ENCODE assay signal across 8 mouse cellular contexts in genomic region chr11:70018131-70018990, GRCm38 (mm10). TPM values are rescaled to one million over a fixed set of nuclear protein-coding genes. Genes with fewer than 3 reads are reported as not detected.
DNase-seq lines count a peak whose midpoint lies in the region; ATAC-seq and TF ChIP-seq lines count a peak whose summit lies in the region.

No protein-coding gene starts in this region.

- DNase-seq in 3134 (ENCODE audit: extremely low read depth, insufficient read length, low spot score): peak; percentile 46
- peak; percentile 83 for DNase-seq in embryo, embryonic 10 days (ENCODE audit: low spot score)
- peak; percentile 72 to 75 for DNase-seq in left cerebral cortex, adult 2 months (ENCODE audit: extremely low spot score in 1 of 2, low spot score in 2 of 2)
- no peak for DNase-seq in spleen, postnatal 4 days (ENCODE audit: low spot score in 2 of 2)

- peaks cover 19% of the 10 kb centered on the region for H3K27me3 ChIP-seq in E14TG2a.4 (ENCODE audit: insufficient read depth, low read length)
- no peaks in the 10 kb centered on the region for H3K27me3 ChIP-seq in heart, embryonic 16.5 days (ENCODE audit: control insufficient read depth, insufficient read depth, low read length)
- no peaks in the 10 kb centered on the region for H3K27me3 ChIP-seq in stomach, embryonic 16.5 days (ENCODE audit: control insufficient read depth, insufficient read depth, low read length)

- H3K4me1 ChIP-seq in E14TG2a.4 (replicated peaks; ENCODE audit: low read depth, low read length): peaks cover 59% of the 10 kb centered on the region
- peaks cover 48% of the 10 kb centered on the region for H3K4me1 ChIP-seq in heart, embryonic 16.5 days (ENCODE audit: control insufficient read depth, insufficient read depth, low read length)
- peaks cover 40% of the 10 kb centered on the region for H3K4me1 ChIP-seq in stomach, embryonic 16.5 days (ENCODE audit: control insufficient read depth, insufficient read depth, low read length)

- peaks cover 10% of the 10 kb centered on the region; the same call in 1 of the 2 replicates for H3K79me2 ChIP-seq in macrophage (ENCODE audit: inconsistent target)

- 4% methylated on average over 23 of the region's 25 CpGs for WGBS in heart, embryonic 16.5 days
- 4% methylated on average over 16 of the region's 25 CpGs for WGBS in macrophage (ENCODE audit: missing documents)
- 2% methylated on average over 25 of the region's 25 CpGs for WGBS in stomach, embryonic 16.5 days

- peak overlapping the region; percentile 92 for H3K4me2 ChIP-seq in heart, embryonic 16.5 days (ENCODE audit: low read depth, low read length)
- peak overlapping the region; percentile 91 for H3K4me2 ChIP-seq in stomach, embryonic 16.5 days (ENCODE audit: low read depth, low read length)

- H3K4me3 ChIP-seq in E14TG2a.4 (replicated peaks; ENCODE audit: low read length) (peak overlapping the region; percentile 65), macrophage (ENCODE audit: inconsistent target) (peak overlapping the region; percentile 42)
- peak overlapping the region; percentile 59 for H3K4me3 ChIP-seq in heart, embryonic 16.5 days (ENCODE audit: low read length)
- H3K4me3 ChIP-seq in left cerebral cortex, adult 2 months: peak overlapping the region; percentile 74
- H3K4me3 ChIP-seq in stomach, embryonic 16.5 days (replicated peaks; ENCODE audit: low read length): peak overlapping the region; percentile 68

- H3K9ac ChIP-seq in heart, embryonic 16.5 days (ENCODE audit: low read length): peak overlapping the region; percentile 79
- H3K9ac ChIP-seq in stomach, embryonic 16.5 days (ENCODE audit: low read length): peak overlapping the region; percentile 92

- H3K36me3 ChIP-seq in E14TG2a.4 (ENCODE audit: insufficient read depth, low read length) (peaks cover 11% of the 10 kb centered on the region), macrophage (ENCODE audit: inconsistent target) (peaks cover 1% of the 10 kb centered on the region; the same call in 1 of the 2 replicates)
- H3K36me3 ChIP-seq in heart, embryonic 16.5 days (ENCODE audit: control insufficient read depth, insufficient read depth): 0 out of 2 replicates have a peak, but pooled peaks cover 2% of the 10 kb centered on the region
- H3K36me3 ChIP-seq in stomach, embryonic 16.5 days (ENCODE audit: control insufficient read depth, insufficient read depth, low read length): no peaks in the 10 kb centered on the region

- no peaks in the 10 kb centered on the region for H3K9me3 ChIP-seq in E14TG2a.4 (ENCODE audit: low read length)
- H3K9me3 ChIP-seq in heart, embryonic 16.5 days (replicated peaks; ENCODE audit: control insufficient read depth, low read length): no peaks in the 10 kb centered on the region
- no peaks in the 10 kb centered on the region for H3K9me3 ChIP-seq in stomach, embryonic 16.5 days (replicated peaks; ENCODE audit: control insufficient read depth, low read length)

- no peak for TF ChIP-seq CTCF in E14TG2a.4 (conservative IDR thresholded peaks at IDR 0.05; ENCODE audit: low read length)
- TF ChIP-seq CTCF in left cerebral cortex, adult 2 months (IDR thresholded peaks at IDR 0.05): no peak

- ATAC-seq in heart, embryonic 16.5 days (replicated peaks; ENCODE audit: extremely low read depth, insufficient read depth, low FRiP score): no peak
- ATAC-seq in stomach, embryonic 16.5 days (ENCODE audit: insufficient read depth, low FRiP score): no peak

- peak overlapping the region; percentile 78 for H3K27ac ChIP-seq in heart, embryonic 16.5 days (ENCODE audit: low read length)
- peak overlapping the region; percentile 93 for H3K27ac ChIP-seq in left cerebral cortex, adult 2 months
- no peak overlapping the region; the same call in 1 of the 2 replicates for H3K27ac ChIP-seq in macrophage
- H3K27ac ChIP-seq in stomach, embryonic 16.5 days (ENCODE audit: low read length): peak overlapping the region; percentile 83

- intact Hi-C loops in left cerebral cortex, adult 2 months (cut with DNase I): no loop called here

RNA-seq across cellular contexts. Expression of gene Dlg4, which starts 1.6 kb away (rescaled TPM):
- 4.6 and 4.7 TPM in 2 replicates for polyA plus RNA-seq in heart, embryonic 16.5 days (2015; fragmentation: Nextera tagmentation; extraction: Ambion mirVana)
- total RNA-seq in left cerebral cortex, adult 2 months (2021): 100 to 1,000 TPM; 818 to 875 TPM
- total RNA-seq in macrophage (2018; cell fraction: chromatin; rRNA removed): 10 to 100 TPM in 21 of 26 experiments, 1 to 10 TPM in 5; 5.2 to 55.5 (median 26.9) TPM
- total RNA-seq in macrophage (2018; cell fraction: cytosol; rRNA removed): 1 to 10 TPM; 3.1 to 7.4 (median 5.3) TPM
- total RNA-seq in macrophage (2018; cell fraction: nucleus; rRNA removed): 10 to 100 TPM in 13 of 26 experiments, 1 to 10 TPM in 13; 2.6 to 27.1 (median 10.4) TPM
- polyA plus RNA-seq in macrophage (2018): 4.4 to 6.6 TPM (median 4.6 TPM) in 3 replicates
- polyA plus RNA-seq in stomach, embryonic 16.5 days (2015; fragmentation: Nextera tagmentation; extraction: Ambion mirVana): 8.4 and 9.0 TPM in 2 replicates

RNA-seq across cellular contexts. Expression of gene Acadvl, which starts 3.1 kb away (rescaled TPM):
- polyA plus RNA-seq in heart, embryonic 16.5 days (2015; fragmentation: Nextera tagmentation; extraction: Ambion mirVana): 276 and 298 TPM in 2 replicates
- 10 to 100 TPM; 59.4 to 62.5 TPM for total RNA-seq in left cerebral cortex, adult 2 months (2021)
- 10 to 100 TPM; 20.7 to 93.3 (median 43.6) TPM for total RNA-seq in macrophage (2018; cell fraction: chromatin; rRNA removed)
- 10 to 100 TPM; 23.4 to 38.3 (median 32.4) TPM for total RNA-seq in macrophage (2018; cell fraction: cytosol; rRNA removed)
- 10 to 100 TPM; 11.5 to 41.3 (median 23.5) TPM for total RNA-seq in macrophage (2018; cell fraction: nucleus; rRNA removed)
- polyA plus RNA-seq in macrophage (2018): 31.8 to 39.7 TPM (median 37.2 TPM) in 3 replicates
- polyA plus RNA-seq in stomach, embryonic 16.5 days (2015; fragmentation: Nextera tagmentation; extraction: Ambion mirVana): 115 and 119 TPM in 2 replicates

RNA-seq across cellular contexts. Expression of gene Dvl2, which starts 18.0 kb away (rescaled TPM):
- polyA plus RNA-seq in heart, embryonic 16.5 days (2015; fragmentation: Nextera tagmentation; extraction: Ambion mirVana): 17.1 and 19.2 TPM in 2 replicates
- total RNA-seq in left cerebral cortex, adult 2 months (2021): 10 to 100 TPM; 32.6 to 32.9 TPM
- total RNA-seq in macrophage (2018; cell fraction: chromatin; rRNA removed): 100 to 1,000 TPM in 1 of 26 experiments, 10 to 100 TPM in 25; 10.7 to 113 (median 32.6) TPM
- total RNA-seq in macrophage (2018; cell fraction: cytosol; rRNA removed): 10 to 100 TPM in 20 of 26 experiments, 1 to 10 TPM in 6; 5.2 to 24.7 (median 11.7) TPM
- 10 to 100 TPM in 25 of 26 experiments, 1 to 10 TPM in 1; 8.3 to 75.4 (median 18.6) TPM for total RNA-seq in macrophage (2018; cell fraction: nucleus; rRNA removed)
- polyA plus RNA-seq in macrophage (2018): 10.8 to 21.7 TPM (median 11.8 TPM) in 3 replicates
- 17.7 and 22.3 TPM in 2 replicates for polyA plus RNA-seq in stomach, embryonic 16.5 days (2015; fragmentation: Nextera tagmentation; extraction: Ambion mirVana)

RNA-seq across cellular contexts. Expression of gene Phf23, which starts 22.8 kb away (rescaled TPM):
- 42.0 and 43.9 TPM in 2 replicates for polyA plus RNA-seq in heart, embryonic 16.5 days (2015; fragmentation: Nextera tagmentation; extraction: Ambion mirVana)
- total RNA-seq in left cerebral cortex, adult 2 months (2021): 10 to 100 TPM; 44.3 to 48.9 TPM
- 100 to 1,000 TPM in 8 of 26 experiments, 10 to 100 TPM in 18; 23.7 to 164 (median 80.6) TPM for total RNA-seq in macrophage (2018; cell fraction: chromatin; rRNA removed)
- total RNA-seq in macrophage (2018; cell fraction: cytosol; rRNA removed): 10 to 100 TPM; 27.6 to 98.4 (median 78.8) TPM
- 100 to 1,000 TPM in 7 of 26 experiments, 10 to 100 TPM in 19; 30.0 to 122 (median 64.8) TPM for total RNA-seq in macrophage (2018; cell fraction: nucleus; rRNA removed)
- 62.4 to 122 TPM (median 77.3 TPM) in 3 replicates for polyA plus RNA-seq in macrophage (2018)
- polyA plus RNA-seq in stomach, embryonic 16.5 days (2015; fragmentation: Nextera tagmentation; extraction: Ambion mirVana): 44.3 and 47.9 TPM in 2 replicates

RNA-seq across cellular contexts. Expression of gene Gabarap, which starts 27.4 kb away (rescaled TPM):
- 421 and 428 TPM in 2 replicates for polyA plus RNA-seq in heart, embryonic 16.5 days (2015; fragmentation: Nextera tagmentation; extraction: Ambion mirVana)
- total RNA-seq in left cerebral cortex, adult 2 months (2021): 100 to 1,000 TPM; 209 to 215 TPM
- 100 to 1,000 TPM in 7 of 26 experiments, 10 to 100 TPM in 19; 56.3 to 126 (median 88.5) TPM for total RNA-seq in macrophage (2018; cell fraction: chromatin; rRNA removed)
- 1,000 to 10,000 TPM in 6 of 26 experiments, 100 to 1,000 TPM in 20; 786 to 1,340 (median 936) TPM for total RNA-seq in macrophage (2018; cell fraction: cytosol; rRNA removed)
- total RNA-seq in macrophage (2018; cell fraction: nucleus; rRNA removed): 100 to 1,000 TPM; 151 to 434 (median 234) TPM
- polyA plus RNA-seq in macrophage (2018): 791 to 1,264 TPM (median 1,032 TPM) in 3 replicates
- 485 and 494 TPM in 2 replicates for polyA plus RNA-seq in stomach, embryonic 16.5 days (2015; fragmentation: Nextera tagmentation; extraction: Ambion mirVana)

Comparison
In these comparisons a context has a peak if more than half of its experiments do, and no peak if none do; other contexts are left out.
1. DNase-seq: peak in 3134 (single experiment), embryo, embryonic 10 days (single experiment) and left cerebral cortex, adult 2 months (2 of 2); none in spleen, postnatal 4 days (0 of 2).
2. Peak in every context shown above with its lines, with median percentiles within 50 percentile points of each other: H3K4me3 ChIP-seq.